21 mouse cellular contexts compared by ENCODE assay signal in the genomic region with DNA sequence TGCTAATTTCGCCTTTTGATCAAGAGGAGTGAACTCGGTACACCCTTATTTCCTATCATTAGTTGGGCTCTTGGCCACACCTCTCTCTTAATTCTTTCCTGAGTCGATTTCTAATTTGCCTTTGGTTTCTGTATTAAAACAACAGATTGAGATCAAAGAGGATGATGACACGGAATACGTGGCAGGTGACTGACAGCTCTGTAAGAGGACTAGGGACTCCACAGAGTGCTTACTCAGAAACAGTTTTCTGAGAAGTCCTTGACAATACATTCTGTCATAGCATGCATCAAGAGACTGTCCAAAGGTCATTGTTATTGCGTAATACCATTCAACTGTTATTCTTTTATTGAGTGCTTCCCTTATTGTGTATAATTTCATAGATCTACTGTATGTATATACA. TPM values are rescaled to one million over a fixed set of nuclear protein-coding genes. Genes with fewer than 3 reads are reported as not detected.
A peak's percentile ranks its signal among the peaks of the same experiment; 100 is the strongest.
DNase-seq lines count a peak whose midpoint lies in the region; ATAC-seq lines count a peak whose summit lies in the region.
"Had no signal": no experiment of that assay in that cellular context is flagged by ENCODE, and none has a peak within 500 bp of the region (broad histone marks: within the 10 kb centered on the region; RNA-seq: fewer than 3 reads in every experiment).

No protein-coding gene starts in this region.

- H3K4me3 ChIP-seq in midbrain, embryonic 11.5 days (ENCODE audit: low read depth, low read length), result no peak overlapping the region
- H3K4me3 ChIP-seq in midbrain, embryonic 13.5 days (replicated peaks), result no peak overlapping the region
- H3K4me3 ChIP-seq: embryonic facial prominence, embryonic 10.5 days; heart, adult 2 months; heart, embryonic 15.5 days; hindbrain, embryonic 10.5 days; hindbrain, embryonic 15.5 days had no signal

- H3K4me2 ChIP-seq in midbrain, embryonic 11.5 days, result no peak overlapping the region
- no peak overlapping the region for H3K4me2 ChIP-seq in midbrain, embryonic 13.5 days (replicated peaks)
- H3K4me2 ChIP-seq: heart, embryonic 11.5 days; heart, embryonic 15.5 days; hindbrain, embryonic 15.5 days had no signal

- no peak overlapping the region for H3K27ac ChIP-seq in midbrain, embryonic 11.5 days (ENCODE audit: low read depth, low read length)
- H3K27ac ChIP-seq in midbrain, embryonic 13.5 days, result no peak overlapping the region
- H3K27ac ChIP-seq: embryonic facial prominence, embryonic 10.5 days; heart, adult 2 months; heart, embryonic 15.5 days; hindbrain, embryonic 10.5 days; hindbrain, embryonic 15.5 days had no signal

- no peaks in the 10 kb centered on the region for H3K9me3 ChIP-seq in midbrain, embryonic 11.5 days (ENCODE audit: control insufficient read depth, low read length)
- no peaks in the 10 kb centered on the region for H3K9me3 ChIP-seq in midbrain, embryonic 13.5 days
- H3K9me3 ChIP-seq: embryonic facial prominence, embryonic 10.5 days; G1E; heart, embryonic 15.5 days; hindbrain, embryonic 10.5 days; hindbrain, embryonic 15.5 days had no signal

- 84% methylated on average over 6 of the region's 6 CpGs for WGBS in midbrain, embryonic 11.5 days
- 88% methylated on average over 6 of the region's 6 CpGs for WGBS in midbrain, embryonic 13.5 days

- no peak overlapping the region for H3K9ac ChIP-seq in midbrain, embryonic 11.5 days (ENCODE audit: low read length)
- no peak overlapping the region for H3K9ac ChIP-seq in midbrain, embryonic 13.5 days (replicated peaks)
- H3K9ac ChIP-seq: heart, embryonic 15.5 days; hindbrain, embryonic 15.5 days had no signal

- peak; percentile 33 for DNase-seq in midbrain, embryonic 11.5 days (ENCODE audit: low spot score, missing footprints)
- peak; percentile 62 for DNase-seq in CD4-positive, CD25-positive, alpha-beta regulatory T cell, adult 2 months (ENCODE audit: low read depth, low spot score)
- peak; percentile 53 for DNase-seq in induced T-regulatory cell, adult 2 months (ENCODE audit: low read depth)
- DNase-seq in lung, postnatal 25 days (ENCODE audit: low spot score), result no peak
- no peak for DNase-seq in frontal cortex, postnatal 36 days (ENCODE audit: low spot score in 2 of 2)
- DNase-seq: adrenal gland, postnatal 25 days; B cell, adult 2 months; cerebellum, adult 18-20 months; cerebellum, postnatal 10 days; heart, adult 2 months; heart, postnatal 14 days; kidney, adult 8-10 months had no signal

- ATAC-seq in midbrain, embryonic 11.5 days (ENCODE audit: low FRiP score), result no peak
- ATAC-seq in midbrain, embryonic 13.5 days, result no peak
- no peak for ATAC-seq in monocyte, adult 5-6 weeks (replicated peaks; ENCODE audit: insufficient number of reproducible peaks, low FRiP score, low TSS enrichment, poor library complexity, severe bottlenecking)
- ATAC-seq: forebrain, embryonic 14.5 days had no signal

- H3K27me3 ChIP-seq in midbrain, embryonic 11.5 days (ENCODE audit: control insufficient read depth, insufficient read depth, low read length), result no peaks in the 10 kb centered on the region
- no peaks in the 10 kb centered on the region for H3K27me3 ChIP-seq in midbrain, embryonic 13.5 days
- H3K27me3 ChIP-seq: heart, embryonic 15.5 days; hindbrain, embryonic 15.5 days had no signal

- no peaks in the 10 kb centered on the region for H3K36me3 ChIP-seq in midbrain, embryonic 11.5 days (ENCODE audit: control insufficient read depth, insufficient read depth, low read length)
- no peaks in the 10 kb centered on the region for H3K36me3 ChIP-seq in midbrain, embryonic 13.5 days
- H3K36me3 ChIP-seq: embryonic facial prominence, embryonic 10.5 days; G1E; heart, embryonic 15.5 days; hindbrain, embryonic 10.5 days; hindbrain, embryonic 15.5 days had no signal

- no peaks in the 10 kb centered on the region for H3K4me1 ChIP-seq in midbrain, embryonic 11.5 days (ENCODE audit: control insufficient read depth, insufficient read depth, low read length)
- H3K4me1 ChIP-seq in midbrain, embryonic 13.5 days (replicated peaks), result no peaks in the 10 kb centered on the region
- H3K4me1 ChIP-seq: embryonic facial prominence, embryonic 10.5 days; heart, embryonic 15.5 days; hindbrain, embryonic 10.5 days; hindbrain, embryonic 15.5 days had no signal

RNA-seq across cellular contexts. Expression of a gene that starts 43.1 kb away (rescaled TPM):
- polyA plus RNA-seq in midbrain, embryonic 11.5 days (2014; fragmentation: Nextera tagmentation; extraction: Ambion mirVana), result 38.9 and 41.2 TPM in 2 replicates
- 57.3 and 59.1 TPM in 2 replicates for polyA plus RNA-seq in midbrain, embryonic 13.5 days (2015; fragmentation: Nextera tagmentation; extraction: Ambion mirVana)
- total RNA-seq in monocyte, adult 5-6 weeks (2017), result 86.5 to 152 TPM (median 126 TPM) in 3 replicates

Comparison
In these comparisons a context has a peak if more than half of its experiments do, and no peak if none do; other contexts are left out.
1. DNase-seq: peak in midbrain, embryonic 11.5 days (single experiment), CD4-positive, CD25-positive, alpha-beta regulatory T cell, adult 2 months (single experiment) and induced T-regulatory cell, adult 2 months (single experiment); none in lung, postnatal 25 days (single experiment) and frontal cortex, postnatal 36 days (0 of 2).